Mouse (Mus musculus) neural tube, embryonic 13.5 days (tissue): ENCODE measurements around the gene Pde11a. TPM values are rescaled to one million over a fixed set of nuclear protein-coding genes. Genes with fewer than 3 reads are reported as not detected.

ENCODE experiments used
- ATAC-seq: fragments of 200-750 bp; cut with Nextera tagmentation; 2 replicates; pipeline ENCODE4 v1.8.0; 2017; ENCODE audit warnings: low read depth, mild to moderate bottlenecking, moderate TSS enrichment, moderate library complexity
- H3K27ac ChIP-seq: fragments of 300-500 bp; sonication (generic); replicated peaks from 2 replicates; pipeline ENCODE4 v1.5.1; 2015; ENCODE audit warnings: moderate library complexity, mild to moderate bottlenecking, inconsistent platforms
- H3K27me3 ChIP-seq: fragments of 300-500 bp; sonication (generic); 2 replicates; pipeline ENCODE4 v1.6.1; 2015; ENCODE audit warnings: mild to moderate bottlenecking, inconsistent platforms
- H3K36me3 ChIP-seq: fragments of 300-500 bp; sonication (generic); 2 replicates; pipeline ENCODE4 v1.6.1; 2015; ENCODE audit warnings: mild to moderate bottlenecking, inconsistent platforms
- H3K4me1 ChIP-seq: fragments of 300-500 bp; sonication (generic); replicated peaks from 2 replicates; pipeline ENCODE4 v1.6.1; 2015; ENCODE audit warnings: inconsistent platforms
- H3K4me2 ChIP-seq: fragments of 300-500 bp; sonication (generic); 2 replicates; pipeline ENCODE4 v1.6.1; 2015; ENCODE audit warnings: inconsistent platforms, mild to moderate bottlenecking, moderate library complexity
- H3K4me3 ChIP-seq: fragments of 300-500 bp; sonication (generic); 2 replicates; pipeline ENCODE4 v1.5.1; 2015; ENCODE audit warnings: mild to moderate bottlenecking, inconsistent platforms
- H3K9ac ChIP-seq: fragments of 300-500 bp; sonication (generic); 2 replicates; pipeline ENCODE4 v1.6.1; 2015; ENCODE audit warnings: moderate library complexity, mild to moderate bottlenecking, inconsistent platforms
- H3K9me3 ChIP-seq: fragments of 300-500 bp; sonication (generic); 2 replicates; pipeline ENCODE4 v1.6.1; 2016; ENCODE audit warnings: inconsistent platforms
- WGBS: fragments of 180-500 bp; shearing (Covaris S2); methylation state at CpG from one replicate; pipeline ENCODE4 v1.1.7; 2015; 5-methylcytosine and 5-hydroxymethylcytosine counted together
- microRNA-seq: library from miRNA; unstranded; fragments of <30 nt; microRNA quantifications from one replicate; pipeline ENCODE4, GENCODE M21; 2016
- polyA plus RNA-seq: library from polyadenylated mRNA; unstranded; fragments of >200 nt; fragmentation: Nextera tagmentation; extraction: Ambion mirVana; gene quantifications from 2 replicates; pipeline ENCODE4 v1.2.1, GENCODE M21; 2015

The Pde11a gene
- polyA plus RNA-seq, 1 experiment from 2014 or later = 1.8 TPM

GRCm38 (mm10) chr2:75955709-75956108, 382.9 kb downstream of the Pde11a start:
- Histone ChIP-seq H3K4me1 (peaks cover 34% of the 10 kb centered on the region), H3K36me3 (no peaks in the 10 kb centered on the region), H3K27ac (no peak overlapping the region), H3K27me3 (0 out of 2 replicates have a peak, but pooled peaks cover 2% of the 10 kb centered on the region), H3K4me3 (no peak overlapping the region), H3K9me3 (no peaks in the 10 kb centered on the region), H3K4me2 (no peak overlapping the region), H3K9ac (no peak overlapping the region)
- ATAC-seq = no peak
- WGBS = 61% methylated on average over 14 of the region's 14 CpGs

GRCm38 (mm10) chr2:75953320-75953719, 385.3 kb downstream of the Pde11a start:
- ATAC-seq = no peak
- Histone ChIP-seq H3K9me3 (no peaks in the 10 kb centered on the region), H3K4me1 (peaks cover 10% of the 10 kb centered on the region), H3K36me3 (no peaks in the 10 kb centered on the region), H3K4me3 (no peak overlapping the region), H3K4me2 (no peak overlapping the region), H3K9ac (no peak overlapping the region), H3K27me3 (no peaks in the 10 kb centered on the region), H3K27ac (no peak overlapping the region)
- 93% methylated on average over 5 of the region's 5 CpGs for WGBS

DNA sequence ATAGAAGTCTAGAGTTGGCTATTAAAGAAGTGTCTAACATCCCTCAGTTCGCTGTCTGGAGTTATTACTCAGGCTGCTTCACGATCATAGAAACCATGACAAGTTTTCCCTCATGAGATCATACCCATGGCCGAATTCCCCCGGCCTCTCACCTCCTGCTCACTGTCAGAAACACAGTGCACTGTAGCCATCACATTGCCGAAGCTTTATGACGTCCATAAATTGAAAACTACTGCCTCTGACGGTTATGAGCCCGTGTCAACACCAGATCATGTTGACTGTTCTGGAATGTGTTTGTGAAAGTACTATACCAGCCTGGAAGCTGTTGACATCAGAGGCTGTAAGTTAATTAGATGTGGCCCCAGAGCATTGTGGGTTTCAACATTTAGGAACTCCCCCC, 387.9 kb downstream of the Pde11a start:
- Histone ChIP-seq H3K36me3 (no peaks in the 10 kb centered on the region), H3K27me3 (no peaks in the 10 kb centered on the region), H3K4me2 (no peak overlapping the region), H3K4me1 (no peaks in the 10 kb centered on the region), H3K4me3 (no peak overlapping the region), H3K9ac (no peak overlapping the region), H3K9me3 (no peaks in the 10 kb centered on the region), H3K27ac (no peak overlapping the region)
- no peak for ATAC-seq
- 85% methylated on average over 8 of the region's 8 CpGs for WGBS

Small RNAs within 50 kb of the gene (microRNA-seq; reads per million reads assigned to microRNA genes)
- gene Gm44337 = not detected

Other genes with a start within 250 kb of the Pde11a start
- not detected in 2 replicates for gene Cyct, start 21.7 kb upstream of the Pde11a start, polyA plus RNA-seq
- gene Rbm45, start 31.2 kb upstream of the Pde11a start, polyA plus RNA-seq = 20.3 and 21.7 TPM in 2 replicates
- 27.2 and 27.7 TPM in 2 replicates for gene Osbpl6, start 67.7 kb upstream of the Pde11a start, polyA plus RNA-seq